Mouse (Mus musculus) forebrain, embryonic 10.5 days (tissue): ENCODE measurements at regions not wholly inside any gene's neighbourhood (a gene's known extent, or its start where the extent isn't known, plus 50 kb on each side); places are given as distances from the start of the nearest gene placed in this dataset.

Source experiments
- DNase-seq: peaks from one replicate; pipeline ENCODE4 v3.0.0-alpha.2; 2017; ENCODE audit warnings: low spot score; ENCODE audit errors: extremely low spot score
- H3K27ac ChIP-seq: fragments of 300-500 bp; sonication (generic); 2 replicates; pipeline ENCODE4 v1.5.1; 2016; ENCODE audit warnings: mild to moderate bottlenecking
- H3K27me3 ChIP-seq: fragments of 300-500 bp; sonication (generic); 2 replicates; pipeline ENCODE4 v1.6.1; 2016; ENCODE audit warnings: mild to moderate bottlenecking; ENCODE audit not compliant: poor library complexity, severe bottlenecking
- H3K36me3 ChIP-seq: fragments of 300-500 bp; sonication (generic); replicated peaks from 2 replicates; pipeline ENCODE4 v1.6.1; 2016; ENCODE audit warnings: mild to moderate bottlenecking, moderate library complexity
- H3K4me1 ChIP-seq: fragments of 300-500 bp; sonication (generic); 2 replicates; pipeline ENCODE4 v1.6.1; 2016
- H3K4me3 ChIP-seq: fragments of 300-500 bp; sonication (generic); 2 replicates; pipeline ENCODE4 v1.5.1; 2016; ENCODE audit warnings: mild to moderate bottlenecking, moderate library complexity
- H3K9me3 ChIP-seq: fragments of 300-500 bp; sonication (generic); 2 replicates; pipeline ENCODE4 v1.6.1; 2016; ENCODE audit warnings: mild to moderate bottlenecking, moderate library complexity
- WGBS: fragments of 180-500 bp; shearing (Covaris S2); methylation state at CpG from one replicate; pipeline ENCODE4 v1.1.7; 2016; 5-methylcytosine and 5-hydroxymethylcytosine counted together

DNA sequence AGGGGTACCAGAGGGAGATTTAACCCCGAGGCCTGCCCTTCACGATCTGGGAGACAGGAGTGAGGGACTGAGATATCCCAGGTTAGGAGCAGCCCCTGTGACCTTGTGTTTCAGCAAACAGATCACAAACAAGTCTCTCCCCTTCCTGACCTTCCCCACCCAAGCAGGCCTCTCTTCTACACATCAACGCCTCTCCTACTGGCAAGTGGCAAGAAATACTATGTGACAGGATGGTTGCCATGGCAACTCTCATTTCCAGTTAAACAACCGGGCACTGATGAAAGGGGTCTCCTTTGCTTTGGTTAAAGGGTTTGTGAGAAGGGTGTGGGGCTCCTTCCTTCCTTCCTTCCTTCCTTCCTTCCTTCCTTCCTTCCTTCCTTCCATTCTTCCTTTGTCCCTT lies 134.6 kb upstream of the Gm4791 start:
- WGBS: 48% methylated on average over 4 of the region's 4 CpGs
- H3K4me1 ChIP-seq: peaks cover 12% of the 10 kb centered on the region
- no peak overlapping the region for H3K27ac ChIP-seq
- no peak for DNase-seq
- H3K27me3 ChIP-seq: no peaks in the 10 kb centered on the region
- no peak overlapping the region for H3K4me3 ChIP-seq
- no peaks in the 10 kb centered on the region for H3K36me3 ChIP-seq
- no peaks in the 10 kb centered on the region for H3K9me3 ChIP-seq

GRCm38 (mm10) chr9:46851753-46852152 lies 146.8 kb upstream of the Gm4791 start:
- Histone ChIP-seq H3K27ac (no peak overlapping the region), H3K27me3 (0 out of 2 replicates have a peak, but pooled peaks cover 7% of the 10 kb centered on the region), H3K4me1 (peaks cover 5% of the 10 kb centered on the region), H3K4me3 (no peak overlapping the region), H3K9me3 (no peaks in the 10 kb centered on the region), H3K36me3 (no peaks in the 10 kb centered on the region)
- WGBS: 94% methylated on average over 13 of the region's 13 CpGs
- DNase-seq: no peak

DNA sequence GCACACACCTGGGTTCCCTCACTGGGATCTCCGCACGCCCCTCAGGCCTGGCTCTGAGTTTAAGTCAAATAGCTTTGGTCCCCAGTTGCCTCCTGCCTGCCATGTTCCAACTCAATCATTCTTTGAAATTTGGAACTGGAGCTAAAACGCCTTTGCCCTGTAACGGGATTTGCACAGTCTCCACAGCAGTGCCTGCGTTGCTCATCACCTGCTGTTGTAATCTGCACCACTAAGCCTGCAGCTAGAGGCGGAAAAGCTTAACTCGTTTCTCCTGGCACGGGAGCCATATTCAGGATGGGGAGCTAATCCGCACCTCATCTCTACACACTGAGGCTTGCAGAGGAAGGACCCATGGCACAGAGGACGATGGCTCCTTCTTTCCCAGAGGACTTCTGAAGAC lies 147.2 kb upstream of the Gm4791 start:
- 0 out of 2 replicates have a peak, but pooled peaks cover 7% of the 10 kb centered on the region for H3K27me3 ChIP-seq
- no peaks in the 10 kb centered on the region for H3K36me3 ChIP-seq
- no peak overlapping the region for H3K27ac ChIP-seq
- peaks cover 9% of the 10 kb centered on the region for H3K4me1 ChIP-seq
- H3K4me3 ChIP-seq: no peak overlapping the region
- DNase-seq: no peak
- 59% methylated on average over 10 of the region's 10 CpGs for WGBS
- H3K9me3 ChIP-seq: no peaks in the 10 kb centered on the region

GRCm38 (mm10) chr9:46845276-46845675 lies 153.3 kb upstream of the Gm4791 start:
- Histone ChIP-seq H3K4me1 (peaks cover 11% of the 10 kb centered on the region), H3K4me3 (no peak overlapping the region), H3K36me3 (no peaks in the 10 kb centered on the region), H3K9me3 (no peaks in the 10 kb centered on the region), H3K27me3 (0 out of 2 replicates have a peak, but pooled peaks cover 4% of the 10 kb centered on the region), H3K27ac (no peak overlapping the region)
- WGBS: 81% methylated on average over 3 of the region's 3 CpGs
- no peak for DNase-seq

GRCm38 (mm10) chr9:46843781-46844180 lies 154.8 kb upstream of the Gm4791 start:
- Histone ChIP-seq H3K9me3 (no peaks in the 10 kb centered on the region), H3K4me1 (peaks cover 11% of the 10 kb centered on the region), H3K27me3 (no peaks in the 10 kb centered on the region), H3K36me3 (no peaks in the 10 kb centered on the region), H3K4me3 (no peak overlapping the region), H3K27ac (no peak overlapping the region)
- 93% methylated on average over 7 of the region's 7 CpGs for WGBS
- no peak for DNase-seq

GRCm38 (mm10) chr9:46841571-46841970 lies 157.0 kb upstream of the Gm4791 start:
- Histone ChIP-seq H3K4me1 (peaks cover 4% of the 10 kb centered on the region), H3K9me3 (no peaks in the 10 kb centered on the region), H3K36me3 (no peaks in the 10 kb centered on the region), H3K27ac (no peak overlapping the region), H3K27me3 (no peaks in the 10 kb centered on the region), H3K4me3 (no peak overlapping the region)
- no peak for DNase-seq
- WGBS: 93% methylated on average over 6 of the region's 6 CpGs

DNA sequence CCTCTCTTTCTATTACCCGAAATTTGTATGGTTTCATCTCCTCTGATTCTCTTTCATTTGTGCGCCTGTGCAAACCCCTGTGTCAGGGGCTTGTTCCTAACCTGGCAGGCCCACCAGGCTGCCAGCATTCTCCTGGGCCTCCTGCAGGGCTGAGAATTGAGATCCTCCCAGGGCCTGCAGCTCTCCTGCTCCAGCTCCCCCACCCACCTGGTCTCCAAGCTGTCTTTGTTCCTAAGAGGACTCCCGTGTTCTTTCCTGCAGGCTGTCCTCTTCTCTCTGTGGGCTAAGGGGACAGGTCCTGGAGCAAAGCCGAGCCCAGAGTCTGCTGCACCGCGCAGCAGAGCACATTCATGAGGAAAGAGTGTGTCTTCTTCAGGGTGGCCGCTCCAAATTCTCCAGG lies 163.3 kb upstream of the Gm4791 start:
- Histone ChIP-seq H3K4me1 (peaks cover 35% of the 10 kb centered on the region), H3K27me3 (peaks cover 31% of the 10 kb centered on the region), H3K9me3 (no peaks in the 10 kb centered on the region), H3K27ac (no peak overlapping the region), H3K36me3 (no peaks in the 10 kb centered on the region), H3K4me3 (no peak overlapping the region)
- 32% methylated on average over 7 of the region's 7 CpGs for WGBS
- DNase-seq: no peak

- DNase-seq: no peak
- WGBS: 56% methylated on average over 15 of the region's 15 CpGs
Measured at GRCm38 (mm10) chr9:46830746-46831560, 167.6 kb upstream of the Gm4791 start.

GRCm38 (mm10) chr9:46830316-46830715 lies 168.2 kb upstream of the Gm4791 start:
- WGBS: 6% methylated on average over 1 of the region's 1 CpGs
- Histone ChIP-seq H3K9me3 (no peaks in the 10 kb centered on the region), H3K27me3 (peaks cover 47% of the 10 kb centered on the region), H3K27ac (0 out of 2 replicates have a peak overlapping the region, but pooled peaks have one; percentile 40), H3K4me1 (peaks cover 37% of the 10 kb centered on the region), H3K4me3 (no peak overlapping the region), H3K36me3 (no peaks in the 10 kb centered on the region)
- DNase-seq: no peak

More at GRCm38 (mm10) chr9:46830746-46831560, 167.6 kb upstream of the Gm4791 start:
- Histone ChIP-seq H3K27ac (peak overlapping the region; percentile 66), H3K36me3 (no peaks in the 10 kb centered on the region), H3K4me1 (peaks cover 40% of the 10 kb centered on the region), H3K4me3 (no peak overlapping the region), H3K9me3 (no peaks in the 10 kb centered on the region), H3K27me3 (peaks cover 51% of the 10 kb centered on the region)

DNA sequence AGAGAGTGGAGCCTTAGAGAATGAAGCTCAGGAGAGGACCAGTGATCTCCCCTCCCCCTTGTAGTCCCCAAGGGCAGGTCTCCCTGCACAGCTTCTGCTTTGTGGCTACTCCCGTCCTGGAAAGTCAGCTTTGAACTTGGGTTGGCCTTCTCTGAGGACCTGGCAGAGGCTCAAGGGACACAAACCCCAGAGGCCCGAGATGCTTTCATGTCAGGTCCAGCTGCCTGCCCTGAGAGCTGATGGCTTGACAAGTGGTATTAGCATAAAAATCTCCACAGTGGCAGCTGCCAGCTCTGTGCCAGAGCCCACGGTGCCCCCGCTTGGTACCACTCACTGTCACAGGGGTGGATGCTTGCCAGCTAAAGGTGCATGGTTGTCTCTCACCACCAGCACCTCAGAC lies 173.8 kb upstream of the Gm4791 start:
- H3K36me3 ChIP-seq: no peaks in the 10 kb centered on the region
- no peak overlapping the region for H3K4me3 ChIP-seq
- H3K4me1 ChIP-seq: peaks cover 4% of the 10 kb centered on the region; the same call in 1 of the 2 replicates
- peaks cover 14% of the 10 kb centered on the region for H3K27me3 ChIP-seq
- WGBS: 86% methylated on average over 4 of the region's 4 CpGs
- H3K9me3 ChIP-seq: no peaks in the 10 kb centered on the region
- no peak for DNase-seq
- H3K27ac ChIP-seq: no peak overlapping the region

DNA sequence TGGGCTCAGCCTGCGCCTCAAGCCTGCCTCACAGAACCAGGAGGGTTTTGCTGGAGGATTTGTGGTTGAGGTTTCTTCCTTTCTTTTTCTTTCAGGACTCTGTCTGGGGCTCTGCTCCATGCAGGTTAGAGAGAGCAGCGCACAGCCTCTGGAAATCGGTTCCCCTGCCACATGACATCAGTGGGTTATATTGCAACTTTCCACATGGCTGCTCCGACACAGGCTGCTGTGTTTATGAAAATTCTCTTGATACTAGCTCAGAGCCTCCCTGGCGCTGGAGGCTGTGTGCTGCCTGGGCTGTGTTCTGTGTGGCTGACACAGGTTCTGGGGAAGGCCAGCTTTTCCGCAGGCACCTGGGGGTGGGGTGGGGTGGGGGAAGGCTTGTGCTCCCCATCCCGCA lies 178.7 kb upstream of the Gm4791 start:
- no peak for DNase-seq
- no peak overlapping the region for H3K4me3 ChIP-seq
- no peaks in the 10 kb centered on the region for H3K9me3 ChIP-seq
- H3K27ac ChIP-seq: no peak overlapping the region
- WGBS: 79% methylated on average over 7 of the region's 7 CpGs
- H3K4me1 ChIP-seq: peaks cover 10% of the 10 kb centered on the region
- H3K36me3 ChIP-seq: no peaks in the 10 kb centered on the region
- peaks cover 10% of the 10 kb centered on the region for H3K27me3 ChIP-seq

- Histone ChIP-seq H3K4me1 (peaks cover 14% of the 10 kb centered on the region), H3K27me3 (peaks cover 14% of the 10 kb centered on the region), H3K4me3 (no peak overlapping the region), H3K36me3 (no peaks in the 10 kb centered on the region), H3K27ac (no peak overlapping the region), H3K9me3 (no peaks in the 10 kb centered on the region)
- no peak for DNase-seq
- WGBS: 45% methylated on average over 6 of the region's 6 CpGs
Measured at GRCm38 (mm10) chr9:46819376-46819775, 179.2 kb upstream of the Gm4791 start.

- no peak overlapping the region for H3K27ac ChIP-seq
- no peaks in the 10 kb centered on the region for H3K9me3 ChIP-seq
- H3K4me1 ChIP-seq: peaks cover 18% of the 10 kb centered on the region
- H3K36me3 ChIP-seq: no peaks in the 10 kb centered on the region
- peaks cover 39% of the 10 kb centered on the region for H3K27me3 ChIP-seq
- no peak overlapping the region for H3K4me3 ChIP-seq
- DNase-seq: no peak
- 90% methylated on average over 5 of the region's 5 CpGs for WGBS
Measured at GRCm38 (mm10) chr9:46816126-46816525, 182.4 kb upstream of the Gm4791 start.
